Mouse (Mus musculus) spleen, adult 2 months (tissue): Measurements from ENCODE around the gene Tgfbr2.

ENCODE experiments used
- CTCF ChIP-seq: fragments of 200-500 bp; IDR thresholded peaks from 2 replicates; pipeline ENCODE4 v1.5.1; 2011; ENCODE audit warnings: mild to moderate bottlenecking, inconsistent platforms; ENCODE audit not compliant: insufficient read depth, insufficient read length, insufficient replicate concordance; ENCODE audit errors: extremely low read depth
- POLR2A ChIP-seq: fragments of 200-500 bp; IDR thresholded peaks from 2 replicates; pipeline ENCODE4 v1.6.1; 2011; ENCODE audit warnings: low read depth, low read length, inconsistent platforms

- TF ChIP-seq POLR2A: no peak
- no peak for TF ChIP-seq CTCF
Observed at GRCm38 (mm10) chr9:116140422-116140821, 34.7 kb downstream of the Tgfbr2 start.
